ENCODE assay signal across 18 mouse cellular contexts in genomic region chr13:97254564-97255164, GRCm38 (mm10). TPM values are rescaled to one million over a fixed set of nuclear protein-coding genes. Genes with fewer than 3 reads are reported as not detected.
A peak's percentile ranks its signal among the peaks of the same experiment; 100 is the strongest.
DNase-seq lines count a peak whose midpoint lies in the region; ATAC-seq and TF ChIP-seq lines count a peak whose summit lies in the region.
"Had no signal": no experiment of that assay in that cellular context is flagged by ENCODE, and none has a peak within 500 bp of the region (broad histone marks: within the 10 kb centered on the region; RNA-seq: fewer than 3 reads in every experiment).

No protein-coding gene starts in this region.

- no peak for TF ChIP-seq POLR2A in brain, embryonic 14.5 days (IDR thresholded peaks at IDR 0.05; ENCODE audit: borderline replicate concordance, extremely low read depth, insufficient read depth, insufficient read length, poor library complexity, severe bottlenecking)
- 0 out of 2 replicates have a peak, but pooled peaks have one; percentile 13 for TF ChIP-seq POLR2A in cortical plate, adult 2 months (IDR thresholded peaks at IDR 0.05; ENCODE audit: extremely low read depth, insufficient read depth, low read length)
- TF ChIP-seq POLR2A in heart, adult 2 months (IDR thresholded peaks at IDR 0.05; ENCODE audit: insufficient read depth, low read depth, low read length), result no peak

- H3K79me2 ChIP-seq in heart, adult 2 months (replicated peaks; ENCODE audit: control insufficient read depth, insufficient read depth, low read length), result no peaks in the 10 kb centered on the region

- 80% methylated on average over 10 of the region's 10 CpGs for WGBS in kidney, embryonic 15.5 days
- WGBS in heart, adult 2 months, result 85% methylated on average over 10 of the region's 10 CpGs

- no peak for TF ChIP-seq CTCF in brain, embryonic 14.5 days (IDR thresholded peaks at IDR 0.05; ENCODE audit: borderline replicate concordance, extremely low read depth, insufficient read depth, insufficient read length)
- TF ChIP-seq CTCF in cortical plate, adult 2 months (IDR thresholded peaks at IDR 0.05; ENCODE audit: extremely low read depth, insufficient read depth, low read length), result no peak
- TF ChIP-seq CTCF in heart, adult 2 months (IDR thresholded peaks at IDR 0.05), result no peak

- TF ChIP-seq EP300 in heart, adult 2 months (IDR thresholded peaks at IDR 0.05; ENCODE audit: insufficient read depth, low read depth, low read length), result no peak

- H3K27ac ChIP-seq in kidney, embryonic 15.5 days, result 0 out of 2 replicates have a peak overlapping the region, but pooled peaks have one; percentile 9
- H3K27ac ChIP-seq in cortical plate, adult 2 months (ENCODE audit: insufficient read depth, low read length), result no peak overlapping the region
- no peak overlapping the region for H3K27ac ChIP-seq in heart, adult 2 months
- H3K27ac ChIP-seq: liver, embryonic 14.5 days had no signal

- peaks cover 22% of the 10 kb centered on the region for H3K4me1 ChIP-seq in kidney, embryonic 15.5 days
- H3K4me1 ChIP-seq in cortical plate, adult 2 months (ENCODE audit: control insufficient read depth, insufficient read depth, low read length), result peaks cover 8% of the 10 kb centered on the region; the same call in 1 of the 2 replicates
- H3K4me1 ChIP-seq in heart, adult 2 months (ENCODE audit: control insufficient read depth, insufficient read depth, low read length), result peaks cover 2% of the 10 kb centered on the region; the same call in 1 of the 2 replicates

- H3K27me3 ChIP-seq in kidney, embryonic 15.5 days, result 0 out of 2 replicates have a peak, but pooled peaks cover 2% of the 10 kb centered on the region
- H3K27me3 ChIP-seq in heart, adult 2 months (ENCODE audit: control insufficient read depth, insufficient read depth, low read length), result no peaks in the 10 kb centered on the region

- H3K36me3 ChIP-seq in kidney, embryonic 15.5 days, result peaks cover 38% of the 10 kb centered on the region
- no peaks in the 10 kb centered on the region; the same call in 1 of the 2 replicates for H3K36me3 ChIP-seq in heart, adult 2 months (ENCODE audit: control insufficient read depth, insufficient read depth, low read length)

- H3K4me3 ChIP-seq in kidney, embryonic 15.5 days (replicated peaks), result no peak overlapping the region
- no peak overlapping the region for H3K4me3 ChIP-seq in cortical plate, adult 2 months (ENCODE audit: insufficient read depth, low read length)
- H3K4me3 ChIP-seq in heart, adult 2 months, result no peak overlapping the region

- no peaks in the 10 kb centered on the region for H3K9me3 ChIP-seq in kidney, embryonic 15.5 days (replicated peaks)

- intact Hi-C loops in heart, adult 2 months (cut with DNase I), result no loop called here

- no peak overlapping the region for H3K9ac ChIP-seq in kidney, embryonic 15.5 days
- H3K9ac ChIP-seq in heart, adult 2 months (ENCODE audit: low read depth, low read length), result no peak overlapping the region
- H3K9ac ChIP-seq: liver, embryonic 14.5 days had no signal

- no peak for ATAC-seq in kidney, embryonic 15.5 days (replicated peaks; ENCODE audit: low FRiP score)
- ATAC-seq in granulocyte monocyte progenitor cell, adult 5-6 weeks (replicated peaks; ENCODE audit: poor library complexity, severe bottlenecking), result peak; percentile 63
- ATAC-seq: lung, postnatal 0 days had no signal

- no peak for DNase-seq in kidney, postnatal 36 days
- DNase-seq in brain, embryonic 14.5 days (ENCODE audit: low read depth), result peak; percentile 65
- no peak for DNase-seq in left cerebral cortex, adult 11 months (ENCODE audit: low spot score)
- no peak for DNase-seq in heart, adult 2 months
- DNase-seq in left cerebral cortex, adult 18-20 months (ENCODE audit: low spot score in 2 of 2), result no peak
- DNase-seq: cerebellum, adult 9-11 months; embryo, embryonic 11 days; heart, postnatal 10 days; kidney, adult 9 months; kidney, postnatal 4 days; right cerebral cortex, postnatal 14 days; thymus, adult 18-20 months had no signal

- no peak overlapping the region for H3K4me2 ChIP-seq in kidney, embryonic 15.5 days
- H3K4me2 ChIP-seq: heart, embryonic 11.5 days had no signal

RNA-seq across cellular contexts. Expression of gene Enc1, which starts 13.8 kb away (rescaled TPM):
- 12.0 and 15.1 TPM in 2 replicates for polyA plus RNA-seq in kidney, embryonic 15.5 days (2015; fragmentation: Nextera tagmentation; extraction: Ambion mirVana)
- polyA plus RNA-seq in brain, embryonic 14.5 days (2012; rRNA removed), result 249 and 303 TPM in 2 replicates
- 284 and 308 TPM in 2 replicates for polyA plus RNA-seq in cortical plate, adult 2 months (2012; rRNA removed)
- total RNA-seq in granulocyte monocyte progenitor cell, adult 5-6 weeks (2014; fragmentation: Nextera tagmentation), result 1.3 and 3.8 TPM in 2 replicates
- 2.4 and 2.5 TPM in 2 replicates for total RNA-seq in granulocyte monocyte progenitor cell, adult 5-6 weeks (2017)
- 1 to 10 TPM; 7.7 to 10.0 TPM for total RNA-seq in heart, adult 2 months (2021)
- 5.2 and 6.3 TPM in 2 replicates for polyA plus RNA-seq in heart, adult 2 months (2012; rRNA removed)
- total RNA-seq in left cerebral cortex, adult 18-20 months (2021), result 100 to 1,000 TPM; 640 to 678 TPM

RNA-seq across cellular contexts. Expression of gene Hexb, which starts 56.5 kb away (rescaled TPM):
- 34.6 and 36.7 TPM in 2 replicates for polyA plus RNA-seq in kidney, embryonic 15.5 days (2015; fragmentation: Nextera tagmentation; extraction: Ambion mirVana)
- 25.8 and 28.2 TPM in 2 replicates for polyA plus RNA-seq in brain, embryonic 14.5 days (2012; rRNA removed)
- polyA plus RNA-seq in cortical plate, adult 2 months (2012; rRNA removed), result 160 and 173 TPM in 2 replicates
- total RNA-seq in granulocyte monocyte progenitor cell, adult 5-6 weeks (2014; fragmentation: Nextera tagmentation), result 27.7 and 33.3 TPM in 2 replicates
- 31.8 and 32.1 TPM in 2 replicates for total RNA-seq in granulocyte monocyte progenitor cell, adult 5-6 weeks (2017)
- total RNA-seq in heart, adult 2 months (2021), result 10 to 100 TPM; 21.2 to 21.7 TPM
- polyA plus RNA-seq in heart, adult 2 months (2012; rRNA removed), result 21.3 and 26.5 TPM in 2 replicates
- 100 to 1,000 TPM in 1 of 2 experiments, 10 to 100 TPM in 1; 99.4 to 107 TPM for total RNA-seq in left cerebral cortex, adult 18-20 months (2021)

Comparison
In these comparisons a context has a peak if more than half of its experiments do, and no peak if none do; other contexts are left out.
1. RNA of gene Enc1, which starts 13.8 kb away (polyA plus RNA-seq): 249 to 303 TPM in brain, embryonic 14.5 days and 284 to 308 TPM in cortical plate, adult 2 months; 12.0 to 15.1 TPM in kidney, embryonic 15.5 days and 5.2 to 6.3 TPM in heart, adult 2 months; every median in the first group is over 10 times any median in the second.